ENCODE assay signal across 24 mouse cellular contexts in the genomic region with DNA sequence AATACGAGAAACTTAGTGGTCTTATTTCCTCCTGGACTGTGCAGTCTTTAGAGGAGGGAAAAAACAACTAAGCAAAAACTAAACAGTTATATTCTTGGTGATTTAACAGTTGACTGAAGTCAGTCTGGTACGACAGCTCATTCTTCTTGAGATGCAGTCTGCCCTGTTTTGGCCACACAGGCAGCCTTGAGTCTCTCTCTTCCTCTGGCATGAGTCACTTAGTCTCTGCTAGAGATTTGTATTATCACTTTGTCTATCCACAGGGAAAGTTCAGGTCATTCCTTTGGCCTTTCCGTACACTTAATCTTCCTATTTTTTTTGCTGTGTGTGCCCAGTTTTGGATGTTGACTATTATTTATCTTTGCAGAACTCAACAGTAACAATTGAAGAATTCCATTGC. TPM values are rescaled to one million over a fixed set of nuclear protein-coding genes. Genes with fewer than 3 reads are reported as not detected.
"Had no signal": no experiment of that assay in that cellular context is flagged by ENCODE, and none has a peak within 500 bp of the region (broad histone marks: within the 10 kb centered on the region; RNA-seq: fewer than 3 reads in every experiment).

No protein-coding gene starts in this region.

- DNase-seq: gastrocnemius, postnatal 14 days; gastrocnemius, postnatal 36 days; heart, adult 18-20 months; heart, postnatal 14 days; heart, postnatal 36 days; kidney, adult 11 months; kidney, adult 2 months; kidney, adult 9 months; kidney, postnatal 14 days; kidney, postnatal 36 days; layer of hippocampus, adult 9-11 months; layer of hippocampus, postnatal 36 days; left cerebral cortex, postnatal 4 days; liver, embryonic 13.5 days had no signal

RNA-seq across cellular contexts. Expression of gene 1700003F12Rik, which starts 36.7 kb away (rescaled TPM):
- total RNA-seq: gastrocnemius, adult 8-10 months; gastrocnemius, postnatal 36 days; heart, adult 18-20 months; heart, adult 8-10 months; heart, postnatal 36 days; hematopoietic stem cell, adult 5-6 weeks; liver, adult 2 months had no signal

RNA-seq across cellular contexts. Expression of gene Actl10, which starts 41.4 kb away (rescaled TPM):
- total RNA-seq: gastrocnemius, postnatal 14 days; gastrocnemius, postnatal 36 days; heart, adult 18-20 months; heart, adult 8-10 months; heart, postnatal 14 days; heart, postnatal 36 days; hematopoietic stem cell, adult 5-6 weeks; layer of hippocampus, adult 18-20 months; layer of hippocampus, postnatal 14 days; layer of hippocampus, postnatal 36 days; left cerebral cortex, adult 18-20 months; left cerebral cortex, adult 8-10 months; left cerebral cortex, postnatal 10 days; left cerebral cortex, postnatal 25 days had no signal
